In the genomic region with DNA sequence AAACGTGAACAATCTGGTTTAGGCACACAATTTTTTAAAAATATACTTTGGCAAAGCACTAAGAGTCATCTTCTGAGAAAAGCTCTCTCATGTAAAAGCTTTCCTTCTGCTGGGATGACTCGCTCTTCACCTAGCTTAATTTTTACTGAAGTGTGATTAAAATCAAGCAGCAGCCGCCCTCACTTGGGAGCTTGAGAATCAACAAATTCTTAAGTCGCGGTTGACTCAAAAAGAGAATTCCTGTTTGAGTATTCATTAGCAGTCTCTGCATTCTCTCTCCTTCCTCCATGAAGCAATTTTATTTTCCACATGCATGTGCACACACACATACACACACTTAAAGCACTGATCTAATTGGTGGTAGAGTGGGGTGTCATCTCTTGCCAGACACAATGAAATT, we compare ENCODE assay signal across 27 mouse cellular contexts. TPM values are rescaled to one million over a fixed set of nuclear protein-coding genes. Genes with fewer than 3 reads are reported as not detected.
DNase-seq lines count a peak whose midpoint lies in the region; ATAC-seq lines count a peak whose summit lies in the region.
"Had no signal": no experiment of that assay in that cellular context is flagged by ENCODE, and none has a peak within 500 bp of the region (broad histone marks: within the 10 kb centered on the region; RNA-seq: fewer than 3 reads in every experiment).

No protein-coding gene starts in this region.

- no peak for DNase-seq in frontal cortex, postnatal 14 days (ENCODE audit: low spot score in 2 of 2)
- DNase-seq in 416B (ENCODE audit: low read depth), result peak; percentile 8
- peak; percentile 51 for DNase-seq in brain, adult 2 months (ENCODE audit: low read depth, low spot score)
- peak; percentile 27 for DNase-seq in telencephalon, adult 2 months (ENCODE audit: low read depth, low spot score)
- no peak for DNase-seq in thymus, postnatal 4 days
- DNase-seq: adrenal gland, adult 2 months; adrenal gland, postnatal 10 days; adrenal gland, postnatal 36 days; cerebellum, adult 11 months; cerebellum, adult 18-20 months; cerebellum, adult 8-10 months; cerebellum, adult 9-11 months; cerebellum, postnatal 14 days; cerebellum, postnatal 36 days; embryo, embryonic 11 days had no signal

- ATAC-seq in frontal cortex, adult (ENCODE audit: low TSS enrichment), result peak; percentile 57; the same call in 1 of the 2 replicates
- no peak for ATAC-seq in inflammation-experienced regulatory T-cells, adult 6 months
- ATAC-seq: activated CD4-positive, CD25-positive, alpha-beta regulatory T cell, adult 4 months; forebrain, embryonic 14.5 days; forebrain, embryonic 16.5 days; Patski had no signal

RNA-seq across cellular contexts. Expression of gene Sult6b2, which starts 21.1 kb away (rescaled TPM):
- not detected for polyA plus RNA-seq in inflammation-experienced regulatory T-cells, adult 6 months (2017; shearing (Covaris generic))
- polyA plus RNA-seq: activated CD4-positive, CD25-positive, alpha-beta regulatory T cell, adult 4 months; adrenal gland, adult 2 months; C2C12; embryonic facial prominence, embryonic 11.5 days; embryonic facial prominence, embryonic 13.5 days; embryonic facial prominence, embryonic 15.5 days; erythroblast, embryonic 14.5 days; G1E had no signal

Comparison
In these comparisons a context has a peak if more than half of its experiments do, and no peak if none do; other contexts are left out.
1. DNase-seq: peak in 416B (single experiment), brain, adult 2 months (single experiment) and telencephalon, adult 2 months (single experiment); none in frontal cortex, postnatal 14 days (0 of 2) and thymus, postnatal 4 days (single experiment).